Mouse (Mus musculus): ENCODE measurements at regions not wholly inside any gene's neighbourhood (a gene's known extent, or its start where the extent isn't known, plus 50 kb on each side); places are given as distances from the start of the nearest gene placed in this dataset.

- Histone ChIP-seq H3K27ac (no peak overlapping the region), H3K27me3 (ENCODE audit: insufficient read depth, poor library complexity, severe bottlenecking) (no peaks in the 10 kb centered on the region), H3K36me3 (no peaks in the 10 kb centered on the region), H3K9me3 (no peaks in the 10 kb centered on the region), H3K4me3 (no peak overlapping the region), H3K4me1 (no peaks in the 10 kb centered on the region)
- 73% methylated on average over 3 of the region's 3 CpGs for WGBS
- DNase-seq (ENCODE audit: low spot score), result no peak
Measured at GRCm38 (mm10) chr7:67895166-67895565, 57.5 kb upstream of the Igf1r start.

DNA sequence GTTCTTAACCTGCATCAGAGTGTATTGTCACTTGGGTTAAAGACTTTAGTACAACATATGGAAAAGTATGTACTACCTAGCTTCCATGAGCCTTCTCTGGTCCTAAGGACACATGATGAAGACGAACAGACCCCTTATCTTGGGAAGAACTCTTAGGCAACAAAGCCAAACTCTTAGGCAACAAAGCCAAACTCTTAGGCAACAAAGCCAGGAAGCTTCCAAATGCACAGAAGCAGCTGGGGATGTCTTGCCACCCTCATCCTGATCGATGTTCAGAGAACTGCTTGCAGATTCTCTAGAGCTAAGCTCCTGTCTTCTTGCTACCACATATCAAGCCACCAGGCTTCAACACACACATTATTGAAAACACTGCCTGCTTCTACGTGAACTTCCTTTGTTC, 59.7 kb upstream of the Igf1r start:
- no peaks in the 10 kb centered on the region for H3K36me3 ChIP-seq
- DNase-seq (ENCODE audit: low spot score), result no peak
- WGBS, result 67% methylated on average over 3 of the region's 3 CpGs

GRCm38 (mm10) chr7:67883040-67883439, 69.6 kb upstream of the Igf1r start:
- H3K4me1 ChIP-seq, result peaks cover 10% of the 10 kb centered on the region; the same call in 1 of the 2 replicates
- no peak overlapping the region for H3K27ac ChIP-seq
- no peak overlapping the region for H3K4me3 ChIP-seq
- no peaks in the 10 kb centered on the region for H3K27me3 ChIP-seq (ENCODE audit: insufficient read depth, poor library complexity, severe bottlenecking)
- no peaks in the 10 kb centered on the region for H3K9me3 ChIP-seq
- H3K36me3 ChIP-seq, result no peaks in the 10 kb centered on the region
- DNase-seq (ENCODE audit: low spot score), result no peak
- WGBS, result 88% methylated on average over 6 of the region's 6 CpGs

More for the DNA sequence above, 59.7 kb upstream of the Igf1r start:
- Histone ChIP-seq H3K4me1 (no peaks in the 10 kb centered on the region), H3K4me3 (no peak overlapping the region), H3K27ac (no peak overlapping the region), H3K9me3 (no peaks in the 10 kb centered on the region), H3K27me3 (ENCODE audit: insufficient read depth, poor library complexity, severe bottlenecking) (no peaks in the 10 kb centered on the region)

- WGBS, result 40% methylated on average over 8 of the region's 8 CpGs
- no peak for DNase-seq (ENCODE audit: low spot score)
- no peaks in the 10 kb centered on the region for H3K36me3 ChIP-seq
Measured at GRCm38 (mm10) chr7:67882606-67883005, 70.0 kb upstream of the Igf1r start.

DNA sequence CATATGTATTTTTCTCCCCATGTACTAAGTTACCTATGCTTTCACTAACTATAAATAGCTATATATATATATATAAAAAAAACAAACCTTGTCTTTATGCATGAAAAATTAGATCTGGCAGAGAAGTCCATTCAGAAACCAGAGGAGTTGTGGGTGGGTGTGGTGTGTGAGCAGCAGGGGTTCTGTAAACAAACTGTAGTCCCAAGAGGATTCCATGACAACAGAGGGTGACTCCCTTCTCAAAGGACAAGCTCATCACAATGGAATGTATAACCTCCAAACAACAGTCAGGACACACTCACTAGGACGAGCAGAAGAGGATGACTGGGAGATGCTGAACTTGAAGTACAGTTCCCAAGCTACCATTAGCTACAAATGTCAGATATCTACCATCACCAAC, 74.4 kb upstream of the Igf1r start:
- Histone ChIP-seq H3K27ac (no peak overlapping the region), H3K9me3 (no peaks in the 10 kb centered on the region), H3K4me3 (no peak overlapping the region), H3K36me3 (no peaks in the 10 kb centered on the region), H3K4me1 (peaks cover 10% of the 10 kb centered on the region; the same call in 1 of the 2 replicates), H3K27me3 (ENCODE audit: insufficient read depth, poor library complexity, severe bottlenecking) (no peaks in the 10 kb centered on the region)
- WGBS, result 46% methylated on average over 1 of the region's 1 CpGs
- no peak for DNase-seq (ENCODE audit: low spot score)

More at GRCm38 (mm10) chr7:67882606-67883005, 70.0 kb upstream of the Igf1r start:
- no peaks in the 10 kb centered on the region for H3K27me3 ChIP-seq (ENCODE audit: insufficient read depth, poor library complexity, severe bottlenecking)
- no peak overlapping the region for H3K4me3 ChIP-seq
- no peaks in the 10 kb centered on the region for H3K9me3 ChIP-seq
- no peak overlapping the region for H3K27ac ChIP-seq
- peaks cover 10% of the 10 kb centered on the region; the same call in 1 of the 2 replicates for H3K4me1 ChIP-seq

- Histone ChIP-seq H3K4me1 (peaks cover 10% of the 10 kb centered on the region; the same call in 1 of the 2 replicates), H3K36me3 (no peaks in the 10 kb centered on the region), H3K27ac (no peak overlapping the region), H3K27me3 (ENCODE audit: insufficient read depth, poor library complexity, severe bottlenecking) (no peaks in the 10 kb centered on the region), H3K9me3 (no peaks in the 10 kb centered on the region), H3K4me3 (no peak overlapping the region)
- no peak for DNase-seq (ENCODE audit: low spot score)
- WGBS, result 69% methylated on average over 3 of the region's 3 CpGs
Measured at GRCm38 (mm10) chr7:67877587-67877986, 75.0 kb upstream of the Igf1r start.

- Histone ChIP-seq H3K4me3 (no peak overlapping the region), H3K27ac (no peak overlapping the region), H3K4me1 (peaks cover 5% of the 10 kb centered on the region), H3K27me3 (ENCODE audit: insufficient read depth, poor library complexity, severe bottlenecking) (no peaks in the 10 kb centered on the region), H3K9me3 (no peaks in the 10 kb centered on the region), H3K36me3 (no peaks in the 10 kb centered on the region)
- no peak for DNase-seq (ENCODE audit: low spot score)
- 44% methylated on average over 14 of the region's 14 CpGs for WGBS
Measured at GRCm38 (mm10) chr7:67854080-67855022, 94.8 kb upstream of the Synm start.

GRCm38 (mm10) chr7:67852859-67853258, 93.3 kb upstream of the Synm start:
- H3K4me3 ChIP-seq, result no peak overlapping the region
- no peak overlapping the region for H3K27ac ChIP-seq
- 90% methylated on average over 3 of the region's 3 CpGs for WGBS
- H3K36me3 ChIP-seq, result no peaks in the 10 kb centered on the region
- H3K4me1 ChIP-seq, result peaks cover 16% of the 10 kb centered on the region
- no peaks in the 10 kb centered on the region for H3K27me3 ChIP-seq (ENCODE audit: insufficient read depth, poor library complexity, severe bottlenecking)
- DNase-seq (ENCODE audit: low spot score), result no peak
- H3K9me3 ChIP-seq, result no peaks in the 10 kb centered on the region

DNA sequence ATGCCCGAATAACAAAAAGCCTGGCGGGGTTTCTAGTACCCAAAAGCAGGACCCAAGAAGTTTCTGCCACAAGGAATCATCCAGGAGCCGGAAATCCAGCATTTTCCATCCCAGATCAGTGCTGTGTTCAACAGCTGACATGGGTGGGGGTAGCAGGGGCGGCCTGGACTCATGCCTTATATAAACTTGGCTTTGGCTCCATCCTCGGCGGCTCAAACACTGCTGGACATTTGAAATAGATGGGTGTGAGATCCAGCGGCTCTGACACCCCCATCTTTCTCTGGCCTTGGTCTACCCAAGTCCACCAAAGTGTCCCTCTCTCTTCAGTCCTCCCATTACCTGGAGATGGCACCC, 89.9 kb upstream of the Synm start:
- H3K4me3 ChIP-seq, result peak overlapping the region; percentile 61
- DNase-seq (ENCODE audit: low spot score), result no peak
- no peaks in the 10 kb centered on the region for H3K27me3 ChIP-seq (ENCODE audit: insufficient read depth, poor library complexity, severe bottlenecking)
- H3K4me1 ChIP-seq, result peaks cover 36% of the 10 kb centered on the region
- H3K9me3 ChIP-seq, result no peaks in the 10 kb centered on the region
- H3K27ac ChIP-seq, result peak overlapping the region; percentile 90
- 11% methylated on average over 7 of the region's 7 CpGs for WGBS
- H3K36me3 ChIP-seq, result no peaks in the 10 kb centered on the region

- peaks cover 36% of the 10 kb centered on the region for H3K4me1 ChIP-seq
- no peaks in the 10 kb centered on the region for H3K36me3 ChIP-seq
- no peaks in the 10 kb centered on the region for H3K9me3 ChIP-seq
- peak; percentile 95 for DNase-seq (ENCODE audit: low spot score)
- peak overlapping the region; percentile 90 for H3K27ac ChIP-seq
- 4% methylated on average over 35 of the region's 35 CpGs for WGBS
- peak overlapping the region; percentile 61 for H3K4me3 ChIP-seq
- no peaks in the 10 kb centered on the region for H3K27me3 ChIP-seq (ENCODE audit: insufficient read depth, poor library complexity, severe bottlenecking)
Measured at GRCm38 (mm10) chr7:67848589-67849508, 89.3 kb upstream of the Synm start.

DNA sequence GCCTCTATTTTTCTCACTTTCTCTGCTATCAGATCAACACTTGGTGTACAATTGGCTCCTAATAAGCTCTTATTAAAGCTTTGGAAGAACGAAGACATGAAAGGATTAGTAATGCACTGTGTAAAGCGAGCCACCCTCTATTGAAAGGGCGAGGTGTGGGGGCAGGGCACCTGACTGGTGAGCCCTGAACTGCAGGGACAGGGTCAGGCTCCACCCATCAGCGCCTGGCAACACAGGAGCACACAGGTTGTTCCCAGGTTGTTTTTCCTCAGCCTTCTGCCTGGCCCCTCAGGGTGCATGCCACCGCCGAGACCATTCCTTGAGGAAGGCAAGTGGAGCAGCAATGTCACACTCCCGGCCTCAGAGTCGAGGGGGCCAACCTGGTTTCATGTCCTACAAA, 87.3 kb upstream of the Synm start:
- no peak for DNase-seq (ENCODE audit: low spot score)
- no peaks in the 10 kb centered on the region for H3K27me3 ChIP-seq (ENCODE audit: insufficient read depth, poor library complexity, severe bottlenecking)
- H3K36me3 ChIP-seq, result no peaks in the 10 kb centered on the region
- WGBS, result 8% methylated on average over 8 of the region's 8 CpGs
- peaks cover 36% of the 10 kb centered on the region for H3K4me1 ChIP-seq
- no peaks in the 10 kb centered on the region for H3K9me3 ChIP-seq
- H3K4me3 ChIP-seq, result no peak overlapping the region
- peak overlapping the region; percentile 59 for H3K27ac ChIP-seq

DNA sequence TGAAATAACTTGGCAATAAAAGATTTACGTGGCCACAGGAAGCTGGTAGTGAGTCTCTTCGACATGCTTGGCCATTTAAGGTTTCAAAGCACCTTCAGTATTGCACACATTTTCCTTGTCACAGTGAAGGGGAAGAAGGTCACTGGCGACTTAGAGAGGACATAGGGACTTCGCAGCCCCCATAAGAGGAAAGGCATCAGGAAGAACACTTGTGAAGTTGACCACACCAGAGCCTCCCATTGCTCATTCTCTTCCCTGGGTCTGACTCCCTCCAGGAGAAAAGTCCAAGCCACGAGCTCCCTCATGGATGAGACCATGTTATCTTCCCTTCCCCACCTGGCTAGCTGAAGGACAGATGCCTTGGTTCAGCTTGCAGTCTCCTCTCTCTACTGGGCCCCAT, 77.4 kb upstream of the Synm start:
- H3K27ac ChIP-seq, result no peak overlapping the region
- DNase-seq (ENCODE audit: low spot score), result peak; percentile 25
- WGBS, result 82% methylated on average over 5 of the region's 5 CpGs

More for the DNA sequence above, 77.4 kb upstream of the Synm start:
- H3K4me3 ChIP-seq, result no peak overlapping the region
- H3K36me3 ChIP-seq, result no peaks in the 10 kb centered on the region
- H3K27me3 ChIP-seq (ENCODE audit: insufficient read depth, poor library complexity, severe bottlenecking), result no peaks in the 10 kb centered on the region
- 0 out of 2 replicates have a peak, but pooled peaks cover 3% of the 10 kb centered on the region for H3K9me3 ChIP-seq
- peaks cover 10% of the 10 kb centered on the region; the same call in 1 of the 2 replicates for H3K4me1 ChIP-seq

Data from heart, embryonic 10.5 days (tissue).